Mouse (Mus musculus): ENCODE measurements at regions not wholly inside any gene's neighbourhood (a gene's known extent, or its start where the extent isn't known, plus 50 kb on each side); places are given as distances from the start of the nearest gene placed in this dataset.

GRCm38 (mm10) chr15:59171120-59171519, 282.0 kb downstream of the Gm49356 start:
- no peak for DNase-seq

GRCm38 (mm10) chr15:59173452-59174245, 284.6 kb downstream of the Gm49356 start:
- no peak for DNase-seq

- peak; percentile 38 for DNase-seq
Observed at GRCm38 (mm10) chr15:59174246-59174751, 285.2 kb downstream of the Gm49356 start.

- DNase-seq: no peak
Observed at GRCm38 (mm10) chr15:59174893-59175531, 285.9 kb downstream of the Gm49356 start.

- no peak for DNase-seq
Observed at GRCm38 (mm10) chr15:59180076-59180475, 291.0 kb downstream of the Gm49356 start.

GRCm38 (mm10) chr15:59184461-59184860, 295.4 kb downstream of the Gm49356 start:
- DNase-seq: no peak

GRCm38 (mm10) chr15:59187566-59187965, 298.5 kb downstream of the Gm49356 start:
- no peak for DNase-seq

- DNase-seq: no peak
Observed at GRCm38 (mm10) chr15:59188371-59188770, 299.3 kb downstream of the Gm49356 start.

- no peak for DNase-seq
Observed at GRCm38 (mm10) chr15:59190511-59190910, 301.4 kb downstream of the Gm49356 start.

GRCm38 (mm10) chr15:59194421-59194820, 305.3 kb downstream of the Gm49356 start:
- no peak for DNase-seq

GRCm38 (mm10) chr15:59196351-59196750, 307.3 kb downstream of the Gm49356 start:
- DNase-seq: no peak

- no peak for DNase-seq
Observed at GRCm38 (mm10) chr15:59197455-59198391, 308.6 kb downstream of the Gm49356 start.

- no peak for DNase-seq
Observed at GRCm38 (mm10) chr15:59201386-59201785, 312.3 kb downstream of the Gm49356 start.

- no peak for DNase-seq
Observed at GRCm38 (mm10) chr15:59201894-59202670, 313.0 kb downstream of the Gm49356 start.

- DNase-seq: no peak
Observed at GRCm38 (mm10) chr15:59203097-59203849, 314.2 kb downstream of the Gm49356 start.

- DNase-seq: peak; percentile 72
Observed at GRCm38 (mm10) chr15:59203850-59204625, 314.9 kb downstream of the Gm49356 start.

- no peak for DNase-seq
Observed at GRCm38 (mm10) chr15:59205091-59205490, 316.0 kb downstream of the Gm49356 start.

GRCm38 (mm10) chr15:59205544-59205943, 316.4 kb downstream of the Gm49356 start:
- DNase-seq: no peak

- DNase-seq: no peak
Observed at GRCm38 (mm10) chr15:59206636-59207035, 317.5 kb downstream of the Gm49356 start.

- DNase-seq: no peak
Observed at GRCm38 (mm10) chr15:59207976-59208375, 318.9 kb downstream of the Gm49356 start.

GRCm38 (mm10) chr15:59212362-59212761, 323.3 kb downstream of the Gm49356 start:
- DNase-seq: no peak
